22 mouse cellular contexts compared by ENCODE assay signal in the genomic region with DNA sequence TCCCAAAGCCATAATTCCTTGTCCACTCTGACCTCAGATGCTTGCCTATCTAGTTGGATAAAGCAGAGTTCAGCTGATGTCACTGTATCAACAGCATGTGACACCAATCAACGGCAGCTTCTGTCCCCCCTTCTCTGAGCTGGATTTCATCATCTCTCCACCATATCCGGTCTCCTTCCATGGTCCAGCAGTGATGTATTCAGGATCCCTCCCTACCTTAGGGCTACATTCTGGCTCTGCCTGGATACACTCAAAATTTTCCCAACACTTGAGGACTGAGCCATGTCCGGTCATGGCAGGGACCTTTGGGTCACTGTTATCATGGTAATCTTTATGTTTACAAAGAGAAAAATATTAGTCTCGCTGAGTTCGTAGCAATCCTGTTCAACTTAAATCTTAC.
DNase-seq lines count a peak whose midpoint lies in the region; ATAC-seq and TF ChIP-seq lines count a peak whose summit lies in the region.
"Had no signal": no experiment of that assay in that cellular context is flagged by ENCODE, and none has a peak within 500 bp of the region (broad histone marks: within the 10 kb centered on the region; RNA-seq: fewer than 3 reads in every experiment).

No protein-coding gene starts in this region.

- peak; percentile 96 for DNase-seq in heart, adult 11 months
- DNase-seq in heart, adult 8-10 months (ENCODE audit: low spot score) = no peak
- no peak for DNase-seq in heart, postnatal 14 days
- peak; percentile 59 for DNase-seq in lung, postnatal 0 days (ENCODE audit: low spot score)
- no peak for DNase-seq in lung, postnatal 36 days
- no peak for DNase-seq in adrenal gland, adult 18-20 months (ENCODE audit: low spot score in 2 of 2)
- DNase-seq: adrenal gland, adult 8-10 months; adrenal gland, postnatal 36 days; cerebellum, adult 11 months; cerebellum, adult 9-10 months; cerebellum, postnatal 25 days; gastrocnemius, postnatal 25 days; kidney, adult 2 months had no signal

- no peaks in the 10 kb centered on the region for H3K9me3 ChIP-seq in heart, embryonic 16.5 days (replicated peaks; ENCODE audit: control insufficient read depth, low read length)
- no peaks in the 10 kb centered on the region for H3K9me3 ChIP-seq in lung, postnatal 0 days (ENCODE audit: low read length)
- H3K9me3 ChIP-seq: embryonic facial prominence, embryonic 12.5 days; hindbrain, embryonic 10.5 days; hindbrain, embryonic 15.5 days had no signal

- H3K27me3 ChIP-seq in heart, embryonic 16.5 days (ENCODE audit: control insufficient read depth, insufficient read depth, low read length) = no peaks in the 10 kb centered on the region
- no peaks in the 10 kb centered on the region for H3K27me3 ChIP-seq in lung, postnatal 0 days (replicated peaks; ENCODE audit: insufficient read depth, low read length)
- H3K27me3 ChIP-seq: CH12.LX; embryonic facial prominence, embryonic 12.5 days; heart, embryonic 12.5 days; hindbrain, embryonic 15.5 days had no signal

- intact Hi-C loops in heart, postnatal 14 days (cut with DNase I) = no loop called here

- peaks cover 13% of the 10 kb centered on the region for H3K4me1 ChIP-seq in heart, embryonic 16.5 days (ENCODE audit: control insufficient read depth, insufficient read depth, low read length)
- no peaks in the 10 kb centered on the region for H3K4me1 ChIP-seq in lung, postnatal 0 days (ENCODE audit: insufficient read depth, low read depth, low read length)

- no peak overlapping the region for H3K9ac ChIP-seq in heart, embryonic 16.5 days (ENCODE audit: low read length)
- H3K9ac ChIP-seq in lung, postnatal 0 days (replicated peaks; ENCODE audit: low read depth) = no peak overlapping the region
- H3K9ac ChIP-seq: embryonic facial prominence, embryonic 12.5 days; forebrain, embryonic 12.5 days; heart, embryonic 12.5 days; hindbrain, embryonic 15.5 days had no signal

- WGBS in heart, embryonic 16.5 days = 70% methylated on average over 5 of the region's 5 CpGs
- WGBS in lung, postnatal 0 days = 56% methylated on average over 5 of the region's 5 CpGs

- TF ChIP-seq EP300 in lung, postnatal 0 days (IDR thresholded peaks at IDR 0.05) = no peak

- no peak overlapping the region for H3K4me3 ChIP-seq in heart, embryonic 16.5 days (ENCODE audit: low read length)
- H3K4me3 ChIP-seq in lung, postnatal 0 days (ENCODE audit: low read depth, low read length) = no peak overlapping the region
- H3K4me3 ChIP-seq: embryonic facial prominence, embryonic 12.5 days; forebrain, embryonic 12.5 days; heart, embryonic 12.5 days; hindbrain, embryonic 10.5 days; hindbrain, embryonic 15.5 days had no signal

- peaks cover 4% of the 10 kb centered on the region; the same call in 1 of the 2 replicates for H3K36me3 ChIP-seq in heart, embryonic 16.5 days (ENCODE audit: control insufficient read depth, insufficient read depth)
- no peaks in the 10 kb centered on the region; the same call in 1 of the 2 replicates for H3K36me3 ChIP-seq in lung, postnatal 0 days (ENCODE audit: insufficient read depth, low read length)
- H3K36me3 ChIP-seq: embryonic facial prominence, embryonic 12.5 days; forebrain, embryonic 12.5 days; hindbrain, embryonic 15.5 days had no signal

- ATAC-seq in heart, embryonic 16.5 days (replicated peaks; ENCODE audit: extremely low read depth, insufficient read depth, low FRiP score) = 0 out of 2 replicates have a peak, but pooled peaks have one; percentile 19
- peak; percentile 67 for ATAC-seq in lung, postnatal 0 days
- ATAC-seq: forebrain, embryonic 16.5 days; intestine, embryonic 16.5 days had no signal

- TF ChIP-seq CTCF in lung, postnatal 0 days (IDR thresholded peaks at IDR 0.05) = no peak

- H3K27ac ChIP-seq in heart, embryonic 16.5 days (ENCODE audit: low read length) = peak overlapping the region; percentile 9; the same call in 1 of the 2 replicates
- H3K27ac ChIP-seq in lung, postnatal 0 days (ENCODE audit: low read length) = no peak overlapping the region
- H3K27ac ChIP-seq: embryonic facial prominence, embryonic 12.5 days; forebrain, embryonic 12.5 days; hindbrain, embryonic 10.5 days; hindbrain, embryonic 15.5 days had no signal

- no peak overlapping the region for H3K4me2 ChIP-seq in heart, embryonic 16.5 days (ENCODE audit: low read depth, low read length)
- no peak overlapping the region for H3K4me2 ChIP-seq in lung, postnatal 0 days (replicated peaks; ENCODE audit: low read depth, low read length)
- H3K4me2 ChIP-seq: embryonic facial prominence, embryonic 12.5 days; forebrain, embryonic 12.5 days; heart, embryonic 12.5 days; hindbrain, embryonic 15.5 days had no signal

Comparison
In these comparisons a context has a peak if more than half of its experiments do, and no peak if none do; other contexts are left out.
1. DNase-seq: peak in heart, adult 11 months (single experiment) and lung, postnatal 0 days (single experiment); none in heart, adult 8-10 months (single experiment), heart, postnatal 14 days (0 of 2), lung, postnatal 36 days (single experiment) and adrenal gland, adult 18-20 months (0 of 2).